Mouse (Mus musculus) heart, embryonic 11.5 days (tissue): Measurements from ENCODE around the gene Ceacam16. TPM values are rescaled to one million over a fixed set of nuclear protein-coding genes. Genes with fewer than 3 reads are reported as not detected.

ENCODE experiments used
- polyA plus RNA-seq: library from polyadenylated mRNA; unstranded; fragments of >200 nt; fragmentation: Nextera tagmentation; extraction: Ambion mirVana; gene quantifications from 2 replicates; pipeline ENCODE4 v1.2.1, GENCODE M21; 2014

Gene Ceacam16
- polyA plus RNA-seq, 1 experiment from 2014 or later, result not detected

Other genes with a start within 250 kb of the Ceacam16 start
- 3.3 and 3.7 TPM in 2 replicates for gene Relb, start 231.9 kb downstream of the Ceacam16 start, polyA plus RNA-seq
- 86.8 and 89.4 TPM in 2 replicates for gene Clptm1, start 196.3 kb downstream of the Ceacam16 start, polyA plus RNA-seq
- gene Apoc2, start 183.4 kb downstream of the Ceacam16 start, polyA plus RNA-seq, result 4.9 TPM in 1 of 2 replicates, not detected in the other
- gene Gm44805, start 179.9 kb downstream of the Ceacam16 start, polyA plus RNA-seq, result 1.2 TPM in 1 of 2 replicates, not detected in the other
- gene Apoc4, start 179.8 kb downstream of the Ceacam16 start, polyA plus RNA-seq, result 0.34 TPM in 1 of 2 replicates, not detected in the other
- gene Apoc1, start 168.6 kb downstream of the Ceacam16 start, polyA plus RNA-seq, result 6.9 and 10.8 TPM in 2 replicates
- 357 and 371 TPM in 2 replicates for gene Apoe, start 162.1 kb downstream of the Ceacam16 start, polyA plus RNA-seq
- gene Tomm40, start 145.9 kb downstream of the Ceacam16 start, polyA plus RNA-seq, result 142 and 154 TPM in 2 replicates
- gene Nectin2, start 110.8 kb downstream of the Ceacam16 start, polyA plus RNA-seq, result 87.0 and 100 TPM in 2 replicates
- gene Bcam, start 90.3 kb downstream of the Ceacam16 start, polyA plus RNA-seq, result 163 and 173 TPM in 2 replicates
- 0.20 and 0.24 TPM in 2 replicates for gene Cblc, start 64.5 kb downstream of the Ceacam16 start, polyA plus RNA-seq
- gene Bcl3, start 38.5 kb downstream of the Ceacam16 start, polyA plus RNA-seq, result 1.0 and 1.5 TPM in 2 replicates
- gene Gm19345, start 9.3 kb downstream of the Ceacam16 start, polyA plus RNA-seq, result not detected in 2 replicates
- gene Ceacam19, start 26.7 kb upstream of the Ceacam16 start, polyA plus RNA-seq, result not detected in 2 replicates
- 12.0 and 13.0 TPM in 2 replicates for gene Pvr, start 59.9 kb upstream of the Ceacam16 start, polyA plus RNA-seq
- gene Igsf23, start 89.5 kb upstream of the Ceacam16 start, polyA plus RNA-seq, result 0.84 and 2.0 TPM in 2 replicates
- gene Ceacam20, start 104.1 kb upstream of the Ceacam16 start, polyA plus RNA-seq, result not detected in 2 replicates
- not detected in 2 replicates for gene Nlrp9b, start 130.2 kb upstream of the Ceacam16 start, polyA plus RNA-seq
- gene Vmn1r91, start 238.4 kb upstream of the Ceacam16 start, polyA plus RNA-seq, result not detected in 2 replicates